Comparison of ENCODE assay signal across 16 mouse cellular contexts in the genomic region with DNA sequence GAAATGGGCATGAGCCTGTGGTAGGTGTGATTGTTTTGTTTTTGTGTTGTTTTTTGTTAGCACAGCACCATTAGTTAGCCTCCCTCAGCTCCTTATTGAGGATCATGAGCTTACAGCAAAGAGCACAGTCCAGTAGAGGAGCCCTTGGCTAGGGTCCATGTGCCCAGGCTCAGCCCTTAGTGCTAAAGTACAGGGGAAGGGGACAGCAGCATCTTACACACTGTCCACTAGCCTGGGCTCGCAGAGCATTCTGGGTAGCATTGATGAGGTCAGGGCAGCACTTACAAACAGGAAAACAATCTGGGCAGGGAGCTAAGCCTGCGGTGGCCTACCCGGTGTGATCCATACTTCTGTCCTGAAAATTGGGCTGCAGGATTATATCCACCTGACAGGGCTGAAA.
A peak's percentile ranks its signal among the peaks of the same experiment; 100 is the strongest.
DNase-seq lines count a peak whose midpoint lies in the region; ATAC-seq and TF ChIP-seq lines count a peak whose summit lies in the region.
"Had no signal": no experiment of that assay in that cellular context is flagged by ENCODE, and none has a peak within 500 bp of the region (broad histone marks: within the 10 kb centered on the region; RNA-seq: fewer than 3 reads in every experiment).

No protein-coding gene starts in this region.

- no peaks in the 10 kb centered on the region for H3K9me3 ChIP-seq in heart, embryonic 12.5 days (replicated peaks)
- H3K9me3 ChIP-seq in lung, embryonic 15.5 days = no peaks in the 10 kb centered on the region
- no peaks in the 10 kb centered on the region for H3K9me3 ChIP-seq in kidney, embryonic 14.5 days (ENCODE audit: control insufficient read depth, low read length)
- H3K9me3 ChIP-seq in stomach, embryonic 16.5 days (replicated peaks; ENCODE audit: control insufficient read depth, low read length) = no peaks in the 10 kb centered on the region
- H3K9me3 ChIP-seq in midbrain, embryonic 13.5 days = no peaks in the 10 kb centered on the region
- H3K9me3 ChIP-seq: forebrain, embryonic 15.5 days; hindbrain, embryonic 12.5 days had no signal

- no peak overlapping the region for H3K27ac ChIP-seq in heart, embryonic 12.5 days (ENCODE audit: poor library complexity, severe bottlenecking)
- peak overlapping the region; percentile 78; the same call in 1 of the 2 replicates for H3K27ac ChIP-seq in lung, embryonic 15.5 days
- H3K27ac ChIP-seq in kidney, embryonic 14.5 days (ENCODE audit: low read depth, low read length) = peak overlapping the region; percentile 52; the same call in 1 of the 2 replicates
- peak overlapping the region; percentile 79 for H3K27ac ChIP-seq in stomach, embryonic 16.5 days (ENCODE audit: low read length)
- no peak overlapping the region for H3K27ac ChIP-seq in midbrain, embryonic 13.5 days
- H3K27ac ChIP-seq: forebrain, embryonic 15.5 days; hindbrain, embryonic 12.5 days; liver, embryonic 14.5 days had no signal

- no peak overlapping the region for H3K4me2 ChIP-seq in heart, embryonic 12.5 days
- H3K4me2 ChIP-seq in lung, embryonic 15.5 days = no peak overlapping the region
- no peak overlapping the region for H3K4me2 ChIP-seq in kidney, embryonic 14.5 days (replicated peaks; ENCODE audit: low read depth, low read length)
- no peak overlapping the region for H3K4me2 ChIP-seq in stomach, embryonic 16.5 days (ENCODE audit: low read depth, low read length)
- H3K4me2 ChIP-seq in midbrain, embryonic 13.5 days (replicated peaks) = no peak overlapping the region
- H3K4me2 ChIP-seq: forebrain, embryonic 15.5 days; hindbrain, embryonic 12.5 days had no signal

- H3K4me1 ChIP-seq in heart, embryonic 12.5 days (replicated peaks) = peaks cover 32% of the 10 kb centered on the region
- peaks cover 36% of the 10 kb centered on the region for H3K4me1 ChIP-seq in lung, embryonic 15.5 days
- peaks cover 16% of the 10 kb centered on the region for H3K4me1 ChIP-seq in lung, adult 2 months (ENCODE audit: control insufficient read depth, insufficient read depth, low read length)
- H3K4me1 ChIP-seq in kidney, embryonic 14.5 days (ENCODE audit: control insufficient read depth, insufficient read depth, low read length) = peaks cover 36% of the 10 kb centered on the region
- H3K4me1 ChIP-seq in stomach, embryonic 16.5 days (ENCODE audit: control insufficient read depth, insufficient read depth, low read length) = peaks cover 27% of the 10 kb centered on the region
- peaks cover 27% of the 10 kb centered on the region for H3K4me1 ChIP-seq in midbrain, embryonic 13.5 days (replicated peaks)

- no peaks in the 10 kb centered on the region for H3K36me3 ChIP-seq in heart, embryonic 12.5 days
- no peaks in the 10 kb centered on the region for H3K36me3 ChIP-seq in lung, embryonic 15.5 days
- H3K36me3 ChIP-seq in kidney, embryonic 14.5 days (ENCODE audit: control insufficient read depth, insufficient read depth, low read length) = no peaks in the 10 kb centered on the region
- no peaks in the 10 kb centered on the region for H3K36me3 ChIP-seq in stomach, embryonic 16.5 days (ENCODE audit: control insufficient read depth, insufficient read depth, low read length)
- H3K36me3 ChIP-seq in midbrain, embryonic 13.5 days = no peaks in the 10 kb centered on the region
- H3K36me3 ChIP-seq: forebrain, embryonic 15.5 days; hindbrain, embryonic 12.5 days had no signal

- TF ChIP-seq CTCF in lung, adult 2 months (IDR thresholded peaks at IDR 0.05; ENCODE audit: insufficient read depth, low read length) = no peak

- H3K9ac ChIP-seq in heart, embryonic 12.5 days = no peak overlapping the region; the same call in 1 of the 2 replicates
- H3K9ac ChIP-seq in lung, embryonic 15.5 days = no peak overlapping the region
- H3K9ac ChIP-seq in kidney, embryonic 14.5 days (ENCODE audit: low read depth, low read length) = no peak overlapping the region
- H3K9ac ChIP-seq in stomach, embryonic 16.5 days (ENCODE audit: low read length) = no peak overlapping the region
- H3K9ac ChIP-seq in midbrain, embryonic 13.5 days (replicated peaks) = no peak overlapping the region
- H3K9ac ChIP-seq: forebrain, embryonic 15.5 days; hindbrain, embryonic 12.5 days; liver, embryonic 14.5 days had no signal

- TF ChIP-seq POLR2A in lung, adult 2 months (IDR thresholded peaks at IDR 0.05; ENCODE audit: borderline replicate concordance, extremely low read depth, low read depth, low read length) = no peak

- H3K27me3 ChIP-seq in heart, embryonic 12.5 days (replicated peaks) = no peaks in the 10 kb centered on the region
- no peaks in the 10 kb centered on the region for H3K27me3 ChIP-seq in lung, embryonic 15.5 days
- H3K27me3 ChIP-seq in kidney, embryonic 14.5 days (ENCODE audit: control insufficient read depth, insufficient read depth, low read length) = no peaks in the 10 kb centered on the region
- no peaks in the 10 kb centered on the region for H3K27me3 ChIP-seq in stomach, embryonic 16.5 days (ENCODE audit: control insufficient read depth, insufficient read depth, low read length)
- no peaks in the 10 kb centered on the region for H3K27me3 ChIP-seq in midbrain, embryonic 13.5 days
- H3K27me3 ChIP-seq: CH12.LX; forebrain, embryonic 15.5 days; hindbrain, embryonic 12.5 days had no signal

- no peak for ATAC-seq in heart, embryonic 12.5 days (ENCODE audit: insufficient number of reproducible peaks, low FRiP score)
- ATAC-seq in lung, embryonic 15.5 days (ENCODE audit: borderline replicate concordance, extremely low read depth, low FRiP score, low TSS enrichment) = no peak
- no peak for ATAC-seq in kidney, embryonic 14.5 days (ENCODE audit: low FRiP score, low TSS enrichment)
- ATAC-seq in stomach, embryonic 16.5 days (ENCODE audit: insufficient read depth, low FRiP score) = no peak
- no peak for ATAC-seq in midbrain, embryonic 13.5 days
- ATAC-seq: forebrain, embryonic 15.5 days had no signal

- H3K4me3 ChIP-seq in heart, embryonic 12.5 days = no peak overlapping the region
- no peak overlapping the region for H3K4me3 ChIP-seq in lung, embryonic 15.5 days
- no peak overlapping the region for H3K4me3 ChIP-seq in lung, adult 2 months (replicated peaks; ENCODE audit: extremely low read depth, low read depth, low read length)
- H3K4me3 ChIP-seq in kidney, embryonic 14.5 days (ENCODE audit: low read length) = no peak overlapping the region
- no peak overlapping the region for H3K4me3 ChIP-seq in stomach, embryonic 16.5 days (replicated peaks; ENCODE audit: low read length)
- H3K4me3 ChIP-seq in midbrain, embryonic 13.5 days (replicated peaks) = no peak overlapping the region
- H3K4me3 ChIP-seq: erythroblast, embryonic 14.5 days; forebrain, embryonic 15.5 days; hindbrain, embryonic 12.5 days had no signal

- peak; percentile 92 for DNase-seq in heart, adult 11 months
- DNase-seq in lung, adult 2 months = no peak
- no peak for DNase-seq in thymus, postnatal 4 days
- DNase-seq: adrenal gland, postnatal 10 days; cerebellum, adult 8-10 months; thymus, adult 2 months had no signal

- 71% methylated on average over 3 of the region's 3 CpGs for whole genome bisulfite sequencing in heart, embryonic 12.5 days
- whole genome bisulfite sequencing in lung, embryonic 15.5 days = 78% methylated on average over 3 of the region's 3 CpGs
- WGBS in lung, adult 2 months = 39% methylated on average over 3 of the region's 3 CpGs
- 66% methylated on average over 3 of the region's 3 CpGs for WGBS in kidney, embryonic 14.5 days
- 74% methylated on average over 3 of the region's 3 CpGs for WGBS in stomach, embryonic 16.5 days
- WGBS in midbrain, embryonic 13.5 days = 86% methylated on average over 3 of the region's 3 CpGs

Comparison
In these comparisons a context has a peak if more than half of its experiments do, and no peak if none do; other contexts are left out.
1. H3K27ac ChIP-seq: peak in lung, embryonic 15.5 days (single experiment), kidney, embryonic 14.5 days (single experiment) and stomach, embryonic 16.5 days (single experiment); none in heart, embryonic 12.5 days (single experiment) and midbrain, embryonic 13.5 days (single experiment).